Mouse (Mus musculus): ENCODE measurements around the gene Tgfbr1. TPM values are rescaled to one million over a fixed set of nuclear protein-coding genes. Genes with fewer than 3 reads are reported as not detected.

Gene Tgfbr1
- polyA plus RNA-seq, 1 experiment from 2014 or later: 85.5 TPM

DNA sequence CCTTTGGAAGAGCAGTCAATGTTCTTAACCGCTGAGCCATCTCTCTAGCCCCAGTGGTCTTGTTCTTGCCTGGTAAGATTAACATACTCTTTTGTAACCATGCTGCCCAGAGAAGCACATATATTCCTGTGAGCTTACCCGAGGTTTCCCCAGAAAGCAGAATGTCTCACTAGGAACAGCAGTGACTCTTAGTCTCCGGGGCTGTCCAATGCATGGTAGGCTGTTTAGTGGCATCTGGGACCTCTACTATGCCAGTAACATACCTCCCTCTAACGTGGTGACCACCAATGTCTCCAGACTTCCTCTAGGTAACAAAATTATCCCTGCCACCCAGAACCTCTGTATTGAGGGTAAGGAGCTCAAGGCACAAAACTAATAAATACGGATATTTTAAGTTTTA is 78.1 kb downstream of the Tgfbr1 start:
- H3K36me3 ChIP-seq (ENCODE audit: control insufficient read depth, insufficient read depth, low read length): no peaks in the 10 kb centered on the region
- WGBS: 86% methylated on average over 5 of the region's 5 CpGs
- DNase-seq (ENCODE audit: low spot score) (no peak), ATAC-seq (ENCODE audit: insufficient number of reproducible peaks, low FRiP score, low TSS enrichment, low read depth) (no peak)
- H3K9me3 ChIP-seq (ENCODE audit: control insufficient read depth, low read length): no peaks in the 10 kb centered on the region
- no peak overlapping the region for H3K4me3 ChIP-seq (ENCODE audit: low read depth, low read length)
- H3K4me2 ChIP-seq (ENCODE audit: low read depth, severe bottlenecking): no peak overlapping the region
- H3K27me3 ChIP-seq (ENCODE audit: control insufficient read depth, insufficient read depth, low read length): 0 out of 2 replicates have a peak, but pooled peaks cover 2% of the 10 kb centered on the region
- no peak overlapping the region for H3K9ac ChIP-seq (ENCODE audit: low read length)
- peaks cover 2% of the 10 kb centered on the region; the same call in 1 of the 2 replicates for H3K4me1 ChIP-seq (ENCODE audit: control insufficient read depth, insufficient read depth, low read length)
- no peak overlapping the region for H3K27ac ChIP-seq (replicated peaks; ENCODE audit: low read depth, low read length)

DNA sequence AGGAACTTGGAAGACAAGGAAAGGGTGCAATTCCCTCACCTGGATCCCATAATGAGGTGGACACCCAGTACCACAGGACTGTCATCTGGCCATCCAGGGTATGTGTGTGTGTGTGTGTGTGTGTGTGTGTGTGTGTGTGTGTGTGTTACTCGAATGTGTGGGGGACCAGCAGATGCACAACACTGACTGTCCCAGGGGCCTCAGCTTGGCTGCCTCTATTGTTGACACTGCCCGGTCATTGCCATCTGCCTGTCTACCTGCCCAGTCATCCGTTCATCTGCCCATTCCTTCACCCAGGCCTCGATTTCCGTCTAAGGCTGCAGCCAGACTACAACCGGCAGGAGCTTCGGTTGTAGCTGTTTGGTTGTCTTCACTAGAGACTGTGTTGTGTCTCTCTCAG is 79.7 kb downstream of the Tgfbr1 start:
- H3K9me3 ChIP-seq (ENCODE audit: control insufficient read depth, low read length): no peaks in the 10 kb centered on the region
- 88% methylated on average over 7 of the region's 7 CpGs for WGBS
- H3K27me3 ChIP-seq (ENCODE audit: control insufficient read depth, insufficient read depth, low read length): peaks cover 2% of the 10 kb centered on the region; the same call in 1 of the 2 replicates

DNA sequence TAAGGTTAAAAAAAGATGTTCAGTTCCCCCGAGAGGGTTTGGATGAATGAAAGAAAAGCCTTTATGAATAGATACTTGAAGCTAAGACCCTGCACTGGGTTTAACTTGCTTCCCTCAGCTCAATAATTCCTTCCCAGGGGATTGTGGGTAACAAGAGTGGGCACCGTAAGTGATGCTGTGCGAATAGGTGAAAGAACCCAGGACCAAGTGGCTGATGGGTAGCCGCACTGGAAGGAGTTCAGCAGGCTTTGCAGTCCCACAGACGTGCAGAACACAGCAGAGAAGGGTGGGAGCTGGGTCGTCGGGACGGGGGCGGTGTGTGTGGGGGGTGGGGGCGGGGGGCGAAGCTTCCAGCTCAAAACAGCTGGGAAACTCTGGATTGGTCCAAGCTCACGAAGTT is 82.1 kb downstream of the Tgfbr1 start:
- Histone ChIP-seq H3K9ac (ENCODE audit: low read length) (no peak overlapping the region), H3K27me3 (ENCODE audit: control insufficient read depth, insufficient read depth, low read length) (peaks cover 2% of the 10 kb centered on the region; the same call in 1 of the 2 replicates), H3K27ac (replicated peaks; ENCODE audit: low read depth, low read length) (no peak overlapping the region), H3K4me2 (ENCODE audit: low read depth, severe bottlenecking) (no peak overlapping the region), H3K9me3 (ENCODE audit: control insufficient read depth, low read length) (no peaks in the 10 kb centered on the region), H3K4me3 (ENCODE audit: low read depth, low read length) (no peak overlapping the region), H3K4me1 (ENCODE audit: control insufficient read depth, insufficient read depth, low read length) (peaks cover 4% of the 10 kb centered on the region; the same call in 1 of the 2 replicates), H3K36me3 (ENCODE audit: control insufficient read depth, insufficient read depth, low read length) (no peaks in the 10 kb centered on the region)
- 78% methylated on average over 12 of the region's 12 CpGs for WGBS
- ATAC-seq (ENCODE audit: insufficient number of reproducible peaks, low FRiP score, low TSS enrichment, low read depth): no peak
- DNase-seq (ENCODE audit: low spot score): no peak

More for the DNA sequence above, 79.7 kb downstream of the Tgfbr1 start:
- H3K27ac ChIP-seq (replicated peaks; ENCODE audit: low read depth, low read length): no peak overlapping the region
- no peak overlapping the region for H3K4me2 ChIP-seq (ENCODE audit: low read depth, severe bottlenecking)
- no peak overlapping the region for H3K4me3 ChIP-seq (ENCODE audit: low read depth, low read length)
- H3K36me3 ChIP-seq (ENCODE audit: control insufficient read depth, insufficient read depth, low read length): no peaks in the 10 kb centered on the region
- ATAC-seq (ENCODE audit: insufficient number of reproducible peaks, low FRiP score, low TSS enrichment, low read depth): no peak
- H3K9ac ChIP-seq (ENCODE audit: low read length): no peak overlapping the region
- no peak for DNase-seq (ENCODE audit: low spot score)
- peaks cover 4% of the 10 kb centered on the region; the same call in 1 of the 2 replicates for H3K4me1 ChIP-seq (ENCODE audit: control insufficient read depth, insufficient read depth, low read length)

- Histone ChIP-seq H3K9ac (ENCODE audit: low read length) (no peak overlapping the region), H3K9me3 (ENCODE audit: control insufficient read depth, low read length) (no peaks in the 10 kb centered on the region), H3K27me3 (ENCODE audit: control insufficient read depth, insufficient read depth, low read length) (peaks cover 2% of the 10 kb centered on the region; the same call in 1 of the 2 replicates), H3K27ac (replicated peaks; ENCODE audit: low read depth, low read length) (no peak overlapping the region), H3K4me3 (ENCODE audit: low read depth, low read length) (no peak overlapping the region), H3K4me1 (ENCODE audit: control insufficient read depth, insufficient read depth, low read length) (peaks cover 4% of the 10 kb centered on the region; the same call in 1 of the 2 replicates), H3K4me2 (ENCODE audit: low read depth, severe bottlenecking) (no peak overlapping the region), H3K36me3 (ENCODE audit: control insufficient read depth, insufficient read depth, low read length) (no peaks in the 10 kb centered on the region)
- ATAC-seq (ENCODE audit: insufficient number of reproducible peaks, low FRiP score, low TSS enrichment, low read depth) (no peak), DNase-seq (ENCODE audit: low spot score) (peak; percentile 20)
- 40% methylated on average over 28 of the region's 28 CpGs for WGBS
Measured at GRCm38 (mm10) chr4:47435566-47436360, 82.7 kb downstream of the Tgfbr1 start.

DNA sequence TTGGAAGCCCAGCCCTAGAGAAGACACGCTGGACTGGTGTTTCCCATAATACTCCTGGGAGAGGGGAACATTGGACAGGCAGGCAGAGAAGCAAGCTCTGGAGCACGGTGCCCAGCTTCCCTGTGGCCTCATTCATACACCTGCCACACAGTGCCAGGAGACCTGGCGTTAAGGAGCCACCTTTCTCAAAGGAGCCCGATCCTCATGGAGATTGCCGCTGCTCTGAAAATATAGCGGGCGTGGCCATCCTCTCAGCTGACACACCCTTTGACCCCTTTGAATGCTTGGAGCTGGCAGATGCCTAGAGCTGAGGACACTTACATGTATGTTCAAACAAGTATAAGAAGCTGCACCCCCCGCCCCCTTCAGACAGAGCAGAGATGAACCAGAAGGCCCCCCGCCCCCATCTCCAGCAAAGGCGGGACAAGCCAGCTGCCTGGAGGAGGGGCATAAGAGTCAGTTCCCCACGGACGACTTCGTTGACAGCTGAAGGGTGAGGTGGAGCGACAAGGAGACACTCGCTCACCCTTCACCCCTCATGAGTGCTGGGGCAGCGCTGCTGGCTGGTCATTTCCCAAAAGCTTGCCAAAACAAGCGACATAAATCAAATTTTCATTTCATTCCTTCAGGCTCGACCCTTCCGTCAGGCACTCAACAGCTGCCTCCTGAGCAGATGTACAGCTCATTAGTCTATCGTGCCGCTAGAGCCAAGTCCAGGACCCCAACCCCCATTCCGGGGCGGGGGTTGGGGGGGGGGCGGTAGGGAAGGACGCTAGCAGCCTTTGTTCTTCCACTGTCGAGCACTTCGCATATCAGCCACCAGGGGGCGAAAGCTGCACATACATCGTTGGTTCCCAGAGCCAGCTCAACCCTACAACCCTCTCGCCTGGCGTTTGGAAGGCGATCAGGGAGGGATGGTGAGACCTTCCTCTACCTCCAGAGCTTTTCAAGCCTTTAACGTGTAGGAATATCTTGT is 84.6 kb downstream of the Tgfbr1 start:
- H3K27me3 ChIP-seq (ENCODE audit: control insufficient read depth, insufficient read depth, low read length): peaks cover 2% of the 10 kb centered on the region; the same call in 1 of the 2 replicates
- peak overlapping the region; percentile 64 for H3K9ac ChIP-seq (ENCODE audit: low read length)
- H3K4me1 ChIP-seq (ENCODE audit: control insufficient read depth, insufficient read depth, low read length): peaks cover 4% of the 10 kb centered on the region; the same call in 1 of the 2 replicates
- 3% methylated on average over 33 of the region's 33 CpGs for WGBS
- H3K4me3 ChIP-seq (ENCODE audit: low read depth, low read length): peak overlapping the region; percentile 37
- no peaks in the 10 kb centered on the region for H3K9me3 ChIP-seq (ENCODE audit: control insufficient read depth, low read length)
- peak; percentile 95 for DNase-seq (ENCODE audit: low spot score)
- H3K27ac ChIP-seq (replicated peaks; ENCODE audit: low read depth, low read length): no peak overlapping the region
- no peaks in the 10 kb centered on the region for H3K36me3 ChIP-seq (ENCODE audit: control insufficient read depth, insufficient read depth, low read length)
- peak overlapping the region; percentile 93 for H3K4me2 ChIP-seq (ENCODE audit: low read depth, severe bottlenecking)
- ATAC-seq (ENCODE audit: insufficient number of reproducible peaks, low FRiP score, low TSS enrichment, low read depth): peak; percentile 91

DNA sequence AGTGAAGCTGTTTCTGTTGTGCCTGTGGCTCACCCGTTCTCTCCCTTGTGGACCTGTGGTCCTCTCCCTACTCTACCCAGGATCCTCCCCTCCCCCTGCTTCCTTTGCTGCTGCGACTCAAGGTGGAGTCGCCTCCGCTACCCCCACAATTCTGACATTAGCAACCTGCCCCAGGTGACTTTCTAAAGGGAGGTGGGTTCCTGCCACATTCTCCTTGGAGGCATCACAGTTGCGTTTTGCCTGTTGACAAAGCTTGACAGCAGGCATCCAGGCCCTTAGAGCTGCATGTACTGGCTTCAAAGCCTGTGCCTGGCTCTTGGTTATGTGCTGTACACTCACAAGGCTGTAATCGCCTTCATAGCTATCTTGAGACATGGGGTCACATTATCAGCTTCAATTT is 85.9 kb downstream of the Tgfbr1 start:
- Histone ChIP-seq H3K9me3 (ENCODE audit: control insufficient read depth, low read length) (no peaks in the 10 kb centered on the region), H3K4me2 (ENCODE audit: low read depth, severe bottlenecking) (no peak overlapping the region), H3K4me3 (ENCODE audit: low read depth, low read length) (no peak overlapping the region), H3K9ac (ENCODE audit: low read length) (no peak overlapping the region), H3K27ac (replicated peaks; ENCODE audit: low read depth, low read length) (no peak overlapping the region), H3K4me1 (ENCODE audit: control insufficient read depth, insufficient read depth, low read length) (peaks cover 4% of the 10 kb centered on the region; the same call in 1 of the 2 replicates), H3K27me3 (ENCODE audit: control insufficient read depth, insufficient read depth, low read length) (peaks cover 2% of the 10 kb centered on the region; the same call in 1 of the 2 replicates), H3K36me3 (ENCODE audit: control insufficient read depth, insufficient read depth, low read length) (no peaks in the 10 kb centered on the region)
- 74% methylated on average over 6 of the region's 6 CpGs for WGBS
- no peak for DNase-seq (ENCODE audit: low spot score)
- ATAC-seq (ENCODE audit: insufficient number of reproducible peaks, low FRiP score, low TSS enrichment, low read depth): no peak

- H3K27ac ChIP-seq (replicated peaks; ENCODE audit: low read depth, low read length): no peak overlapping the region
- no peak overlapping the region for H3K4me2 ChIP-seq (ENCODE audit: low read depth, severe bottlenecking)
- no peak for DNase-seq (ENCODE audit: low spot score)
- no peak overlapping the region for H3K9ac ChIP-seq (ENCODE audit: low read length)
- no peak for ATAC-seq (ENCODE audit: insufficient number of reproducible peaks, low FRiP score, low TSS enrichment, low read depth)
- peaks cover 4% of the 10 kb centered on the region; the same call in 1 of the 2 replicates for H3K4me1 ChIP-seq (ENCODE audit: control insufficient read depth, insufficient read depth, low read length)
- no peaks in the 10 kb centered on the region for H3K9me3 ChIP-seq (ENCODE audit: control insufficient read depth, low read length)
- 83% methylated on average over 11 of the region's 11 CpGs for WGBS
- no peaks in the 10 kb centered on the region for H3K36me3 ChIP-seq (ENCODE audit: control insufficient read depth, insufficient read depth, low read length)
- H3K27me3 ChIP-seq (ENCODE audit: control insufficient read depth, insufficient read depth, low read length): no peaks in the 10 kb centered on the region; the same call in 1 of the 2 replicates
- H3K4me3 ChIP-seq (ENCODE audit: low read depth, low read length): no peak overlapping the region
Measured at GRCm38 (mm10) chr4:47440951-47441350, 87.9 kb downstream of the Tgfbr1 start.

DNA sequence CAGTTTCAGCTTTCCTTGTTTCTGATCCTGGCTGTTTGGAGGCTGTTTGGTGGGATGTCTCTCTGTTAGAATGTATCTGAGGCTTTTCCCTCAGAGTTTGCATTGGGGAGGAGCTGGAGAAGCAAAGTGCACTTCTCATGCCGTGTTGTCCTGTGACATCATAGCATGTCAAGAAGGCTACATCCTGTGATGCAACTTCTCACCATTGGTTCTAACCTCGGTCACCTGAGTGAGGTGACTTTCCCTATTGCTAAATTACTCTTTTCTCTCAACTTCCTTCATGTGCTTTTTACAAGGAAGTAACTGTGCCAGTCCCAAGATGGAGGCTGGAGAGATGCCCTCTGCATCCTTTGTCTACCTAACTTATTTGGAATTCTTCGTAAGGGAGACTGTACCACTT is 95.5 kb downstream of the Tgfbr1 start:
- H3K9me3 ChIP-seq (ENCODE audit: control insufficient read depth, low read length): no peaks in the 10 kb centered on the region
- DNase-seq (ENCODE audit: low spot score) (no peak), ATAC-seq (ENCODE audit: insufficient number of reproducible peaks, low FRiP score, low TSS enrichment, low read depth) (no peak)
- H3K27ac ChIP-seq (replicated peaks; ENCODE audit: low read depth, low read length): no peak overlapping the region
- no peaks in the 10 kb centered on the region for H3K4me1 ChIP-seq (ENCODE audit: control insufficient read depth, insufficient read depth, low read length)
- H3K4me3 ChIP-seq (ENCODE audit: low read depth, low read length): no peak overlapping the region
- no peak overlapping the region for H3K4me2 ChIP-seq (ENCODE audit: low read depth, severe bottlenecking)
- WGBS: 85% methylated on average over 3 of the region's 3 CpGs
- no peaks in the 10 kb centered on the region for H3K36me3 ChIP-seq (ENCODE audit: control insufficient read depth, insufficient read depth, low read length)
- no peak overlapping the region for H3K9ac ChIP-seq (ENCODE audit: low read length)
- no peaks in the 10 kb centered on the region for H3K27me3 ChIP-seq (ENCODE audit: control insufficient read depth, insufficient read depth, low read length)
